Mouse (Mus musculus) cerebellum, postnatal 10 days (tissue): ENCODE measurements at regions not wholly inside any gene's neighbourhood (a gene's known extent, or its start where the extent isn't known, plus 50 kb on each side); places are given as distances from the start of the nearest gene placed in this dataset.

ENCODE experiments used
- DNase-seq, 2 experiments: peaks; one replicate each; pipeline ENCODE4 v3.0.0; 2021; ENCODE audit warnings: mixed read lengths in 2 of 2

GRCm38 (mm10) chr12:16185976-16186515 is 369.3 kb upstream of the Trib2 start:
- DNase-seq, result no peak

DNA sequence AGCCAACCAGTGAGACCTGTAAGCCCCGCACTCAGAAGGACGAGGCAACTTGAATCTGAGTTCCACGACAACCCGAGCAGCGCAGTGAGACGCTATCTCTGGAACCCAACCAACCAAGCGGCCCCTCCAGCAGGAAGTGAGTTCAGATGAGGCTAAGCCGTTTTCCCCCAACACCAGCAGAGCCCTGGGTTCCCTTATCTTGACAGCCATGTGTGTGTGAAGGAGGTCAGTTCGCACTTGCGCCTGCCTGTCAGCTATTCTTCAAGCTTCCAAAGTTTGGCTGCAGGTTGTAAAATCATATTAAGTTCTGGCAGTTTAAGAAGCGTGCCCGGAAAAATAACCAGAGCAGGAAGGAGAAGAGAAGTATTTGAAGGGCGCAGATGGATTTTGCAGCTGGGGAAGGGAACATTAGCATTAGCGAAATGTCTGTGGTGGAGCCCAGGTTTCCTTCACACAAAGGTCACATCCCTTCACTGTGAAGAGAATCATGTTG is 368.8 kb upstream of the Trib2 start:
- DNase-seq, result peak; percentile 14 to 18

GRCm38 (mm10) chr12:16183055-16183454 is 366.3 kb upstream of the Trib2 start:
- DNase-seq, result no peak

DNA sequence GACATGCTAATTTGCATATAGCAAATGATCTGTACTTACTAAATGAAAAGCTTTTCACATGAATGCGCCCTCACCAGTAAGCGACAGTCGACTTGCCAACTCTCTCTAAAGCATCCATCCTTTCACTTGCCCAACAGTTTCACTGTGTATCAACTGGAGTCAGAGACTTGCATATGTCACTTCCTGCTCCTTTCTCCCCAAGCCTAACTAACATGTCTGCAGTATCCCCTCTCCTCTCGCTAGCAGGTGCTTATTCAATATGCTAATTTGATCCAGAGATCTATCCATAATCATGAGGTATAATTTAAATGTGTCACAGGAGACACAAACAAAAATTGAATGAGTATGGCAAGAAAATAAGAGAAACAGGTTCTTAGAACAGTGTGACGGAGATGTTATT is 364.9 kb upstream of the Trib2 start:
- no peak for DNase-seq

GRCm38 (mm10) chr12:16179897-16180296 is 363.2 kb upstream of the Trib2 start:
- no peak for DNase-seq

GRCm38 (mm10) chr12:16176326-16176725 is 359.6 kb upstream of the Trib2 start:
- DNase-seq, result peak; percentile 54 to 65

DNA sequence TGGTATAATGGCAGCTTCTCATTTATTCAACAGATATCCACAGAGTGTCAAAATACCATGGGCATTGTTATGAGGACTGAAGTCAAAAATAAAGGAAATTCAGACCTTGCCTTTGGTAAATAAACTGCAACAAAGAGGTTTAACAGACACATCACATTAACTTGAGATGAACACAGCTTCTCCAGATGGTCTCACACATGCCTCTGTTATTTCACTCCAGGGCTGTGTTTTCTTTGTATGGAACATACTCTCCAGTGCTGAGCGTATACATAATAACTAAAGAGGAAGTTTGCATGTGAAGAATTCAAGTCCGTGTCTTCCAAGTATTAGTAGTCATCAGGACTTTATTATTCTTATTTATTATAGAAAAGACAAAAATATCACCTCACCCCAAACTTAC is 355.5 kb upstream of the Trib2 start:
- no peak for DNase-seq

GRCm38 (mm10) chr12:16171636-16172035 is 354.9 kb upstream of the Trib2 start:
- DNase-seq, result no peak

GRCm38 (mm10) chr12:16169781-16170535 is 353.2 kb upstream of the Trib2 start:
- no peak for DNase-seq

DNA sequence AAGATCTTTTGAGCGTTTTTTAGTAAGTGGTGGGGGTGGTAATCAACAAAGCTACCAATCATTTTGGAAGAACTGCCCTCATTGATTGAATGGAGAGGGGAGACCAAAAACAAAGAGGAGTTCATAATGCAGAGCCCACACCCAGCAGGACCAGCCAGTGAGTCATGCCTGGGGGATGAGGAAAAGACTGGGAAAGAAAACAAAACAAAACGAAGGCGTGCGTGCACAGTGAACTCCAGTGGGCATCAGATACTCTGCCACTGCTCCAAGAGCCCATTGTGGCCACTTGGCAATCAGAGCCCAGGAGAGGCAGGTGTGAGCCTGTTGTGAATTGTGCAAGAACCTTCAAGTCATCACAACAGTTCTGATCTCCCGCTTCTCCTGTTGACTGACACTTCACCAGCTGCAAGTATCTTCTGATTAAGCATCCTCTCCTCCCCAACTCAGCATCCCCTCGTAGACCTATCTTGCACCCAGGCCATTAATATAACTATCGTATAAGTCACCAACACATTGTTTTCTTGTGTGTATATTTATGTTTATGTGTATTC is 351.1 kb upstream of the Trib2 start:
- DNase-seq, result no peak

GRCm38 (mm10) chr12:16165126-16165525 is 348.4 kb upstream of the Trib2 start:
- DNase-seq, result no peak

GRCm38 (mm10) chr12:16161947-16162346 is 345.2 kb upstream of the Trib2 start:
- DNase-seq, result no peak

DNA sequence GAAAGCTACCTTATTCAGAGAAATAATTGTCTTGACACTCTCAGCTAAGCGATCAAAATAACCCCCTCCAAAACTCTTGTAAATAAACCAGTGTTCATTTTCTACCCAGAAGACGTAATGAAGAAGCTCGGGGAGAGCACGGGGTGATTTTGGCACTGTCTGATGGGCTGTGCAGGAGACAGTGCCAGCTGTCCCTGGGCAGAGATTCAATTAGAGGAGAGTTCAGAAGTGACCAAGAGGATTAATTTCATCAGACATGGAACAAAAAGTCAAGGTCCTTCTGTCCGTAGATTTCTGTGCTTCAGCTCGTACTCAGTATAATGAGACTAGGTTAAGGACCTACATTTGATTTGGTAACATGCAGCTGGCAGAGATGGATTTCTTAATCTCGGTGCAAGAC is 341.2 kb upstream of the Trib2 start:
- DNase-seq, result peak; percentile 92

GRCm38 (mm10) chr12:16155791-16156558 is 339.3 kb upstream of the Trib2 start:
- DNase-seq, result peak; percentile 57 to 67

- DNase-seq, result no peak
Observed at GRCm38 (mm10) chr12:16154256-16154655, 337.5 kb upstream of the Trib2 start.

DNA sequence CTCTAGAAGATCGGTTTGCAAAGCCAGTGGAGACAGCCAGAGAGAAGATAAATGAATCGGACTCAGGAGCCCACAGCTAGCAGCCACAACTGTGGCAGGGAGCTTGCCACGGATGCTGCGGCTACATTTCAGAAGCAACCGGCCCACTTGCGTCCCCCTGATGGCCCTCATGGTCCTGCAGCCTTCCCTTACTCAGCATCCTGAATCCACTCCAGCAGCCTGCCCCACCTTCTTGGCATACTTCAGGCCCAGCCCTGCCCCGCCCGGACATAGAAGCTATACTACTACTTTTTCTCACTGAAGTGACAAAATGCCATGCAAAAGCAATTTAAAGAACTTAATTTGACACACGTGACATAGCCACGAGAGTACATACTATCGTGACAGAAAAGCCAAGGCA is 335.4 kb upstream of the Trib2 start:
- DNase-seq, result no peak

DNA sequence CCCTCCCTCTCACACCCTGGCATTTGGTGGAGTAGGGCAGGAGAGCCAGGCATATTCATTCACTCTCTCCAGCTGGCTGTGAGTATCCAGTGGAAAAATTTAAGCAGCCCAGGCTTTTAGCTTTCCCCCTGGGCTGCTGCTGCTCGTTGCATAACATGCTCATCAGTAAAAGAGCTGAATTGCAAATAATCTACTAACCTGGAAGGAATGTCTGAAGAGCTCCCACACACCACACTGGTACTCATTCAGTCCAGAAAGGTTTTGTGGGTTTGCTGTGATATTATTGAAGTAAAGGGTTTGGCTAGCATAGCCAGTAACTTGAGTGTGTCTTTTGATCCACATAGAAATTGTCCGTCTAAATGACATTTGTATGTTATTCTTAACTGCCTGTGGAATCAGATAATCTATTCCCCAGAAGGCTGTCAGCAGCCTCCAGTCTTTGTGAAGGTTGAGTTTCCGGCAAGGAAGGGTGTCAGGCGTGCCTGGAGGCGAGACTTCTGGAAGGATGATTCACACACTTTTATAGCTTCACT is 334.5 kb upstream of the Trib2 start:
- no peak for DNase-seq

GRCm38 (mm10) chr12:16146919-16147318 is 330.2 kb upstream of the Trib2 start:
- no peak for DNase-seq

DNA sequence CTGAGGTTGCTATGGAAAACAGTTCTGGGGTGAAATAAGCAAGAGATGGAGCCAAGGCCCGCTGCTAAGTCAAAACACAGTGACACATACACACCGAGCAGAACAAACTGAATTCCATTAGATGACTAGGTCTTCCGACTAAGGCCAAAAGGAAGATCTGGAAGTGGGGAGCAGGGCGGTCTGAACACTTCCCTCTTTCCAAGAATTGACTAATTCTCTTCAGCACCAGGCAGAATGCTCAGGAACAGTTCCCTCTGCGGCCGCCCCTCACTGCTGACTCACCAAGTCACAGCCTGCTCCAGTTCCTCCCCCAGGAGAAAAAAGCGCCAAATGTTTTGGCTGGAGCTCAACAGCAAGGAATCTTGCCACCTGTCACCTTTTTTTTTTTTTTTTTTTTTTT is 328.9 kb upstream of the Trib2 start:
- peak; percentile 34 to 45 for DNase-seq

- DNase-seq, result no peak
Observed at GRCm38 (mm10) chr12:16141193-16141592, 324.5 kb upstream of the Trib2 start.

- no peak for DNase-seq
Observed at GRCm38 (mm10) chr12:16140511-16141110, 323.9 kb upstream of the Trib2 start.

DNA sequence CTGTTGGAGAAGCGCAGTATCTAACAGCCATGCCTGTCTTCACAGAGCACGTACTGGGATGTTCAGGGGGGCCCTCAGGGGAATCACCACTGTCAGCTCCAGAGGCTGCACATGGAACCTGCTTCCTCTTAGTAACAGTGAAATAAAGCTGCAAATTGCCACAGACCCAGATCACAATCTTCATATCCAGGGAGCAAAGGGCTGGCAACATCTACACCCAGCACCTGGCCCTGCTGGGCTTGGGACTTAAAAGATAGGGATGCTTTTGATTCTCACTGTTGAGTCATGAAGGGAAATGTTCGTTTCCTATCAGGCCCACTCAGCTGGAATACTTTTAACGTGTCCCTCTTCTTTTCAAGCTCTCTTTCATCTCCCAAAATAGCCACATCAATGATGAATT is 322.4 kb upstream of the Trib2 start:
- DNase-seq, result no peak

DNA sequence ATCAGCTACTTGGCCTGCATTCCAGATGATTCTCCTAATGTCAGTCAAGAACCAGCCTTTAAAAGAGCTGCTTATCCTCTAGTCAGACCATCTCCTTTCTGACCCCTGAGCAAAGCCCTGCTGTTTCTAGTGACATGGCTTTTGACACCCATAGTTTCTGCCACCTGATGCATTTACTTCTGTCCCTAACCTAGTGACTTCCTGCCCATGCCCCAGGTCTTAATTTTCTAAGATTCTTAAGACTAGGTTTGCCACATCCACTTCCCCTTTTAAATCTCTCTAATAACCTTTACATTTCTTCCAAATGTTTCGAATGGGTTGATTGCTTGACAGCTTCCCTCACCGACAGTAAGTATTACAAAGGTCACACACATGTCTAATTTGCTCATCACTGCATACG is 321.1 kb upstream of the Trib2 start:
- DNase-seq, result no peak
